Mouse (Mus musculus) thymus, postnatal 10 days (tissue): Measurements from ENCODE around the gene Id3.

ENCODE experiments used
- DNase-seq, 2 experiments: peaks; one replicate each; pipeline ENCODE4 v3.0.0; 2021; ENCODE audit warnings: low spot score in 2 of 2

Id3 gene

GRCm38 (mm10) chr4:136147436-136148135, 4.3 kb downstream of the Id3 start:
- DNase-seq = peak; percentile 91 to 94

GRCm38 (mm10) chr4:136148342-136149044, 5.2 kb downstream of the Id3 start:
- peak; percentile 65 to 67 for DNase-seq

GRCm38 (mm10) chr4:136149045-136149379, 5.7 kb downstream of the Id3 start:
- DNase-seq = no peak

- DNase-seq = peak in 1 of 2 experiments; percentile 80
Observed at GRCm38 (mm10) chr4:136149734-136150133, 6.4 kb downstream of the Id3 start.

GRCm38 (mm10) chr4:136150596-136150995, 7.3 kb downstream of the Id3 start:
- DNase-seq = no peak

DNA sequence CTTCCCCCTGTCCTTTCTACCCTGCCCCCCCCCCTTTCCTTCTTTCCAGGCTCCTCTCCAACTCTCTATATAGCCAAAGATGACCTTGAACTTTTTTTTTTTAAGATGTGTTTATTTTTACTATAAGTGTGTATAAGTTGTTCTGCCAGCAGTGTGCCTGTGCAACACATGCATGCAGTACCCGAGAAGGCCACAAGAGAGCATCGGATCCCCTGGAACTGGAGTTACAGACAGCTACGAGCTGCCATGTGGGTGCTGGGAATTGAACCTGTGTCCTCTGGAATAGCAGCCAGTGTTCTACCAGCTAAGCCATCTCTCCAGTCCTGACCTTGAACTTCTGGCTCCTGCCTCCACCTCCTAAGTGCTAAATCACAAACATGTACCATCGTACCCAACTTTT, 9.5 kb downstream of the Id3 start:
- DNase-seq = no peak

- DNase-seq = no peak
Observed at GRCm38 (mm10) chr4:136154462-136154861, 11.2 kb downstream of the Id3 start.

DNA sequence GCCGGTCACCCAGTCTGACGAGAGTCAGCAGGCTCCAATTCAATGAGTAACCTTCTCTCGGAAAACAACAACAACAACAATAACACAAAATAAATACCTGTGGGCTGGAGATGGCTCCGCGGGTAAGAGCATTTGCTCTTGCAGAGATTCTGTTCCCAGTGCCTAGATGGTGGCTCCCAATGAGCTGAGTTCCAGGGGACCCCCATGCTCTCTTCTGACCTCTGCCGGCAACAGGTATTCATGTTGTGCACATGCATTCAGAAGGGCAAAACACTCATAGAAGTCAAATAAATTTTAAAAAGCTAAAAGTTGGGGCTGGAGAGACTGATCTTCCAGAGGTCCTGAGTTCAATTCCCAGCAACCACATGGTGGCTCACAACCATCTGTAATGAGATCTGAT, 15.2 kb downstream of the Id3 start:
- peak in 1 of 2 experiments; percentile 72 for DNase-seq

DNA sequence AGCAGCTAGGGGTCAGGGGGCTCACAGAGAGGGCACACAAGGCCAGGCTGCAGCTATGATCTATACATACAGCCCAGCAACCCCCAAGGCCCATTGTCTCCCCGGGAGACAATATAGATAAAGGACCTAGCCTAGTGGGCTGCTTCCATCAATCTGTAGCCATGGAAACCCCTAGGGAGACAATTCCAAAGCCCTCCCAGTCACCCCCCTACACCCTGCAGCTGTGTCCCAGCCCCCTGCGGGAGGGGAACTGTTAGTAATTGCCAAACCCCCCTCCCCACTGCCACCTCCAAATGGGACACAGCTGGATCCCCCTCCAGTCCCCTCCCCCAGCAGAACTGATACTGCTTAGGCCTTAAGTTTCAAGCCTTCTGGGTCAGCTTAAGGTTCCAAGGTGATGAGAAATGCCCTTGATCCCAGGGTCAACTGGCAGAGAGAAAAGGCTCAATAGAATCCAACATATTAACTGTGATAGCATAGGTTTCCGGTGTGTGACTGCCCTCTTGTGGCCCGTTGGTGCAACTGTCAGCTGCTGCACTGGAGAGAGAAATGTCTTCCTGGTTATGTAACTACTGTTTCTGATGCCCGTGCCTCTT, 16.6 kb downstream of the Id3 start:
- DNase-seq = peak; percentile 60 to 78

GRCm38 (mm10) chr4:136163448-136163847, 20.2 kb downstream of the Id3 start:
- peak; percentile 80 to 93 for DNase-seq

DNA sequence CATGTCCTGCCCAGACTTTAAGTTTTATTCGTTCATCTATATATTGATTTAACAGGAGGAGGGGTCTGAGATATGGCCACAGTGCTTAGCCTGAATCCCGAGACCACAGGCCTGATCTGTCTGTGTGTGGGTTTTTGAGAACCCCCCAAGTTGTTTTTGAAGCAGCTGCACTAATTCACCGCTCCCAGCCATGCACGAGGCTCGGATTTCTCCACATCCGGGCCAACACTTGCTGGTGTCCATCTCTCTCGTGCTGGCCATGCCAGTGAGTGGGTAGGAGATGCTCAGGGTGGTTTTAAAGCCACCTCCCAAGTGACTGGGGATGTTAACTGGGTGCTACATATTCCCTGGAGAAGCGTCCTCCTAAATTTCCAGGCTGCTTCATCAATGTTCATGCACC, 21.7 kb downstream of the Id3 start:
- no peak for DNase-seq

DNA sequence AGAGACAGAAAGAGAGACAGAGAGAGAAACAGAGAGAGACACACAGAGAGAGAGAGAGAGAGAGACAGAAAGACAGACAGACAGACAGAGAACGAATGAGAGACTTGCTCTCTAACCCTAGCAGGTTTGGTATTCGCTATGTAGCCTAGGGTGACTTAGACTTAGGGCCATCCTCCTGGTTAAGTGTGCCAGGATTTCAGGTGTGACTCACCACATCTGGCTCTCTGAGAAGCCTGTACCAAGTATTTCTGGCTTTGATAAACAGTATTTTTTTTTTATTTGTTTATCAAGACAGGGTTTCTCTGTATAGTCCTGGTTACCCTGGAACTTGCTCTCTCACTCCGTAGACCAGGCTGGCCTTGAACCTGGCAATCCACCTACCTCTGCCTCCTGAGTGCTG, 24.4 kb downstream of the Id3 start:
- DNase-seq = no peak

DNA sequence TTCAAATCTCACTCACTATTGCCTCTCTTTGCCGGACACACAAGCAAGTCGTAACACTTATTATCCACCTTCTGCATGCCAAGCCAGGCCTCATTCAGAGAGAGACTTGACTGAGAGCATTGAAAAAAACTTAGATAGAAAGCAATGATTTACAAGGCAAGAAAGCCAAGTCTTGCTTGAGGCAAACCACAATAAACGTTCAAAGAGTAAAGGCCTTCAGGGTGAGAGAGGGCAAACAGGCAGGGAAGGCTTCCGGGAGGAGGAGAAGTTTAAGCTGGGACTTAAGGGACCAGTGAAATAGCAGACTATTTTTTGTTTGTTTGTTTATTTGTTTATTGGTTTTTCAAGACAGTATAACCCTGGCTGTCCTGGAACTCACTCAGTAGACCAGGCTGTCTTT, 27.1 kb downstream of the Id3 start:
- DNase-seq = no peak

- no peak for DNase-seq
Observed at GRCm38 (mm10) chr4:136171455-136171854, 28.2 kb downstream of the Id3 start.

DNA sequence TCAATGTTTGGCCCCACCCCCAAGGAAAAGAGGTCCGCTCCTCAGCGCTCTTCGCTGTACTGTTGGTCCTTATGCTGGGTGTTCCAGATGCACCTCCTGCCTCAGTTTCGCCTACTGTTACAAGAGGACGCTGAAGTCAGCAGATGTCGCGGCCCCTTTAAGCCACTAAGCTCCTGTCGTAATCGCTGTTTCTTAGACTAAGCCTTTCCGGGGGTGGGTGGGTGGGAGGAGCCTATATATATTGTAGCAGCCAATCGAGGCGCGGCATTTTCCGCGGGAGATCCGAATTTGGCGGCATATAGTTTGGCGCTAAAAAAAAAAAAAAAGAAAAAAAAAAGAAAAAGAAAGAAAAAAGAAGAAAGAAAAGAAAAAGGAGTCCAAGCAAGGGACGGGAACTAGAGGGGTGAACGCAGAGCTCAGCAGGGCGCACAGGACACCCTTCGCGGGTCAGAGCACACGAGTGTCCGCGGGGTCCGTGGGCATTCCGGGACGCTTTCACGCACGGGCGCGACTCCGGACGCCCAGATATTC, 28.8 kb downstream of the Id3 start, which contains the start of gene E2f2:
Gene E2f2, plus strand, starts transcription at position 384 of the 531 bp plus-strand sequence.
- peak; percentile 70 to 80 for DNase-seq

GRCm38 (mm10) chr4:136172542-136173209, 29.4 kb downstream of the Id3 start:
- peak; percentile 46 to 57 for DNase-seq

GRCm38 (mm10) chr4:136173210-136173715, 30.0 kb downstream of the Id3 start:
- DNase-seq = no peak

- DNase-seq = peak; percentile 54 to 55
Observed at GRCm38 (mm10) chr4:136174216-136175193, 31.2 kb downstream of the Id3 start.

- DNase-seq = peak; percentile 28
Observed at GRCm38 (mm10) chr4:136176022-136176552, 32.8 kb downstream of the Id3 start.

DNA sequence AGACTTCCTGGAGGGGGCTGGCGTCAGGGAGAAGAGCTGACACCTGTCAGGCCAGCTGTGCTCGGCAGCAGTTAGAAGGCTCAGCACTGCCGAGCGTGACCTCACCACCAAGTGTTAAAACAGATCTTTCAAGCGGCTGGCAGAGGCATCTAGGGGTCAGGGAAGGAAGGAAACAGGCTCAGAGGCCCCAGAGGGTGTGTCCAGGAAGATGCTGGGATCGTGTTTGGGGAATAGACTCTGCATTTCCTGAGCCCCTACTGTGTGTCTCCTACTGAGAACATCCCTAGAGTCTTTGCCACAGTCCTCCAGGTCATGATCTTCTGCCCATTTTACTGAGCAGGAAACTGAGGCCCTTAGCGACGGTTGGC, 33.9 kb downstream of the Id3 start:
- DNase-seq = peak; percentile 71 to 81
